Mouse (Mus musculus) limb, embryonic 10.5 days (tissue): ENCODE measurements at regions not wholly inside any gene's neighbourhood (a gene's known extent, or its start where the extent isn't known, plus 50 kb on each side); places are given as distances from the start of the nearest gene placed in this dataset.

Source experiments
- DNase-seq: peaks from one replicate; pipeline ENCODE4 v3.0.0-alpha.2; 2017; ENCODE audit warnings: low spot score
- H3K27ac ChIP-seq: fragments of 300-500 bp; sonication (generic); 2 replicates; pipeline ENCODE4 v1.5.1; 2016; ENCODE audit warnings: mild to moderate bottlenecking
- H3K27me3 ChIP-seq: fragments of 300-500 bp; sonication (generic); 2 replicates; pipeline ENCODE4 v1.6.1; 2016; ENCODE audit warnings: low read depth, mild to moderate bottlenecking; ENCODE audit not compliant: poor library complexity, severe bottlenecking
- H3K36me3 ChIP-seq: fragments of 300-500 bp; sonication (generic); 2 replicates; pipeline ENCODE4 v1.6.1; 2016; ENCODE audit warnings: mild to moderate bottlenecking, moderate library complexity
- H3K4me1 ChIP-seq: fragments of 300-500 bp; sonication (generic); 2 replicates; pipeline ENCODE4 v1.6.1; 2016
- H3K4me3 ChIP-seq: fragments of 300-500 bp; sonication (generic); 2 replicates; pipeline ENCODE4 v1.5.1; 2016; ENCODE audit warnings: mild to moderate bottlenecking, moderate library complexity
- H3K9me3 ChIP-seq: fragments of 300-500 bp; sonication (generic); replicated peaks from 2 replicates; pipeline ENCODE4 v1.6.1; 2016; ENCODE audit warnings: mild to moderate bottlenecking
- whole genome bisulfite sequencing: fragments of 180-500 bp; shearing (Covaris S2); methylation state at CpG from one replicate; pipeline ENCODE4 v1.1.7; 2016; 5-methylcytosine and 5-hydroxymethylcytosine counted together

GRCm38 (mm10) chr3:63569004-63569596, 85.4 kb upstream of the Gm34302 start:
- Histone ChIP-seq H3K9me3 (no peaks in the 10 kb centered on the region), H3K4me1 (no peaks in the 10 kb centered on the region), H3K27ac (no peak overlapping the region), H3K36me3 (no peaks in the 10 kb centered on the region), H3K4me3 (no peak overlapping the region), H3K27me3 (no peaks in the 10 kb centered on the region)
- 87% methylated on average over 7 of the region's 7 CpGs for WGBS
- DNase-seq: no peak

- no peaks in the 10 kb centered on the region for H3K36me3 ChIP-seq
- no peaks in the 10 kb centered on the region for H3K27me3 ChIP-seq
- no peak for DNase-seq
- no peaks in the 10 kb centered on the region for H3K4me1 ChIP-seq
- 86% methylated on average over 3 of the region's 3 CpGs for WGBS
- H3K27ac ChIP-seq: no peak overlapping the region
- no peak overlapping the region for H3K4me3 ChIP-seq
- no peaks in the 10 kb centered on the region for H3K9me3 ChIP-seq
Observed at GRCm38 (mm10) chr3:63567726-63568125, 84.0 kb upstream of the Gm34302 start.

DNA sequence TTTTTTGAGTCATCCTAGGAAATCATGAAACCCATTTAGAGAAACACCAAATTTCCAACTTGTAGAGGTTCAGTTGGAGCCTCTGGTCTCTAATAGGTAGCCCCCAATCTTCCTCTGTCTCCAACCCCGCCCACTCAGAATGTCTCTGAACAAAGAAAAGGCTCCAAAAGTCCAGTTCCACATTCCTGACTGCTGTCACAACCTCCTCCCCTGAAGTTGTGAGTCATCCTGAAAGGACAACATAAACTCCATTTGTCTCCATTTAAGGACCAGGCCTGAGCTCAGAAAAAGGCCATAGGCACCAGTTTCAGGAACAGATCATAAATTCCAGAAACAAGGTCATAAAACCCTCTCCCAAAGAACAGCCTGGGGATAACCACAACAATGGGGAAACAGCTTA, 79.4 kb upstream of the Gm34302 start:
- H3K27ac ChIP-seq: no peak overlapping the region
- 70% methylated on average over 1 of the region's 1 CpGs for WGBS

GRCm38 (mm10) chr3:63562532-63562931, 78.9 kb upstream of the Gm34302 start:
- peaks cover 8% of the 10 kb centered on the region for H3K4me1 ChIP-seq
- no peak overlapping the region for H3K27ac ChIP-seq
- H3K4me3 ChIP-seq: no peak overlapping the region
- H3K9me3 ChIP-seq: no peaks in the 10 kb centered on the region
- H3K36me3 ChIP-seq: no peaks in the 10 kb centered on the region
- DNase-seq: no peak
- H3K27me3 ChIP-seq: no peaks in the 10 kb centered on the region

More for the DNA sequence above, 79.4 kb upstream of the Gm34302 start:
- no peaks in the 10 kb centered on the region for H3K27me3 ChIP-seq
- no peak overlapping the region for H3K4me3 ChIP-seq
- no peaks in the 10 kb centered on the region for H3K36me3 ChIP-seq
- peaks cover 8% of the 10 kb centered on the region for H3K4me1 ChIP-seq
- H3K9me3 ChIP-seq: no peaks in the 10 kb centered on the region
- no peak for DNase-seq

DNA sequence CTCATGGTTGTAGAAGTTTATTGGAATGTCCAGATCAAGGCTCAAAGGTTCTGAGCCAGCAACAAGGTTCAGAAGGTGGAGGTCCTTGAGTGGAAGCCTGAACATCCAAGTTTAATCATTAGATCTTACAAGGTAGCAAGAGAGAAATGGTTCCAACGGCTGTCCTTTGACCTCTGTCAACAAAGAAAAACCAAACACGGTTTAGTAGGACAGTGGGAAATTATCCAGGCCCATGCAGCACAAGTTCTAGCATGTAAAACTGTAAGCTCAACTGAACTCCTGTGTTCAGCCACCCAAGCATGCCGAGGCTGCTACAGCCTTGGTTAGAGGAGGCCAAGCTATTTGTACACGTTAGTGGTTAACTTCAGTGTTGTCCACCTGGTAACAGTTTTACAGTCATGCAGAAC, 77.1 kb upstream of the Gm34302 start:
- Histone ChIP-seq H3K9me3 (no peaks in the 10 kb centered on the region), H3K4me3 (no peak overlapping the region), H3K27ac (no peak overlapping the region), H3K36me3 (no peaks in the 10 kb centered on the region), H3K27me3 (no peaks in the 10 kb centered on the region), H3K4me1 (peaks cover 8% of the 10 kb centered on the region)
- WGBS: 77% methylated on average over 4 of the region's 4 CpGs
- DNase-seq: no peak

DNA sequence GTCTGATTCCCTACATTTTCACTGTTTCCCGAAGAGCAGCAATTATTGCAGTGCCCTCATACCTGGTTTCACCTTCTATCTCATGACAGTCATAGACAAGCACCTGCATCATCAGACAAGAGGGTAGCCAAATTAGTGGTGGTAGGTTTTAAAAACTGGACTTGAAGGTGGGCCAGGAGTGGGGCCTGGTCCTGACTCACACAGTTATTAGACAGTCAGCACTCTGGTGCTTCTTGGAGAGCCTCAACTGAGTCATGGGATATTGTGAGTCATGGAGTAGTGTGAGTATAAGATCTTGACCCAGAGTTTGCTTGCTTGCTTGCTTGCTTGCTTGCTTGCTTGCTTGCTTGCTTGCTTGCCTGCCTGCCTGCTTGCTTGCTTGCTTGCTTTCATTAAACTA, 73.1 kb upstream of the Gm34302 start:
- WGBS: 89% methylated on average over 1 of the region's 1 CpGs
- H3K4me3 ChIP-seq: no peak overlapping the region
- peaks cover 26% of the 10 kb centered on the region for H3K4me1 ChIP-seq
- H3K36me3 ChIP-seq: no peaks in the 10 kb centered on the region
- no peaks in the 10 kb centered on the region for H3K9me3 ChIP-seq
- no peak for DNase-seq
- no peak overlapping the region for H3K27ac ChIP-seq
- H3K27me3 ChIP-seq: no peaks in the 10 kb centered on the region

DNA sequence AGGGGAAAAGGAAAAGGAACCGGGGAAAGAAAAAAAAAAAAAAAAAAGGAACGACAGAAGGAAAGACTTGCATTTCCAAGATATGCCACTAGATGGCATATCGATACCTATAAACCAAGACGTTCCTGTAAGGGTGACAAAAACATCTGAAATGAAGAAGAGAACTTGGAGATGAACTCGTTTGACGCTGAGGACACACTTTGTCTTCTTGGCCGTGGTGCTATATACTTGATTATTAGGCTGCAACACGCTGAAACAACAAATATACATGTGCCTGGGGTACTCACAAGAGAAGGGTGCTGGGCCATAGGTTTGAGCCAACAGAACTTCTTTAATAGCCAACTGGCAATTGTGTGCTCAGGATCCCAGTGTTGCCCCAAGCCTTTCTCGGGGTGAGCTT, 71.2 kb upstream of the Gm34302 start:
- Histone ChIP-seq H3K27ac (no peak overlapping the region), H3K36me3 (no peaks in the 10 kb centered on the region), H3K4me3 (no peak overlapping the region), H3K4me1 (peaks cover 32% of the 10 kb centered on the region), H3K27me3 (no peaks in the 10 kb centered on the region), H3K9me3 (no peaks in the 10 kb centered on the region)
- WGBS: 12% methylated on average over 9 of the region's 9 CpGs
- DNase-seq: no peak

DNA sequence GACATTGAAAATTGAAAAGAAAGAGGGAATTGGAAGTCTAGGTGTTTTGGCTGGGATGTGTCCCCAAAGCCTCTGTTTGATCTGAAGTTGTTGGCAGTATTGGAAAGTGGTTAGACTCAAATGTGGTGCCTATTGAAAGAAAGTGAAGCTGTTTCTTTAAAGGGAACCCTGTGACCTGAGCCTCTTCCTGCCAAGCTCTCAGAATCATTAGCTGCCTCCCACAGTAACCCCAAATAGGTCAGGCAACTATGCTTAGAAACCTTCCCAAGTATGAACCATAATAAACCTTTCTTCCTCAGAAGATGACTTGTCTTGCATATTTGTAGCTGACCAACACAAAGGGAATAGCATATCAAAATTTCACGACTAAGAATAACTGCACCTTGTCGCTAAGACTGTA, 69.7 kb upstream of the Gm34302 start:
- Histone ChIP-seq H3K27me3 (no peaks in the 10 kb centered on the region), H3K36me3 (no peaks in the 10 kb centered on the region), H3K27ac (no peak overlapping the region), H3K9me3 (no peaks in the 10 kb centered on the region), H3K4me3 (no peak overlapping the region), H3K4me1 (peaks cover 23% of the 10 kb centered on the region)
- no peak for DNase-seq
- WGBS: 92% methylated on average over 2 of the region's 2 CpGs

GRCm38 (mm10) chr3:63551661-63552060, 68.0 kb upstream of the Gm34302 start:
- Histone ChIP-seq H3K4me1 (peaks cover 23% of the 10 kb centered on the region), H3K27me3 (no peaks in the 10 kb centered on the region), H3K36me3 (no peaks in the 10 kb centered on the region), H3K9me3 (no peaks in the 10 kb centered on the region), H3K27ac (peak overlapping the region; percentile 70; the same call in 1 of the 2 replicates), H3K4me3 (no peak overlapping the region)
- no peak for DNase-seq
- WGBS: 60% methylated on average over 5 of the region's 5 CpGs

DNA sequence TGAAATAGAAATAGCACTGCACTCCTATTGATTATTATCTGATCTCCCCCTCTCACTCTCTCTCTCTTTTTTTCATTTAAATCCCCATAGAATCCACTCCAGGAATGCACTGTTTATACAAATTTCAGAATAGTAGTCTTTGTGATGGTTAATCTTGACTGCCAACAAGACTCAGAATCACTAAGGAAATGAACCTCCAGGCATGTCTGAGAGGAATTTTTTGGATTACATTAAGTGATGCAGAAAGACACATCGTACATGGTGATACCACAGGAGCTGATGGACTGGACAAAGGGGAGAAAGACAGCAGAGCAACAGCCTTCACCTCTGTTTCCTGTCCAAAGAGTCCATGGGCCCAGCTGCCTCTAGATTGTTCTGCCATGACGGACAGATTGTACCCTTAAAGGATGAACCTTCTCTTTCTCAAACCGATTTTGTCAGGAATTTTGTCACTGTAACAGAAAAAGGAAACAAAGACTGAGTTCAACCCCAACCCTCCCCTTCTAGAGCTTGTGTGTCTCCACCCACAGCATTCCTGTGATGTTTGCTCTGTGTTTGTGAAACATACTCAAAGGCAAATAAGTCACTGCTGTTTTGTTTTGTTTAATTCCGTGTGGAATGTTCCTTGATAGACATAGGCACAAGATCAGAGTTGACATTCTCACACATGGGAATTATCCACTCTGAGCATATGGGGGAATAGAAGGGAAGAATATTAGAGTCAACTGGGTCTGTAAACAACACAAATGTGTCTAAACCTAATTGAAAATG, 59.1 kb upstream of the Gm34302 start:
- Histone ChIP-seq H3K4me3 (no peak overlapping the region), H3K27me3 (no peaks in the 10 kb centered on the region), H3K9me3 (no peaks in the 10 kb centered on the region), H3K36me3 (no peaks in the 10 kb centered on the region), H3K4me1 (no peaks in the 10 kb centered on the region), H3K27ac (no peak overlapping the region)
- 84% methylated on average over 4 of the region's 4 CpGs for WGBS
- DNase-seq: no peak

- Histone ChIP-seq H3K4me1 (no peaks in the 10 kb centered on the region), H3K27me3 (no peaks in the 10 kb centered on the region), H3K36me3 (no peaks in the 10 kb centered on the region), H3K4me3 (no peak overlapping the region), H3K9me3 (no peaks in the 10 kb centered on the region), H3K27ac (no peak overlapping the region)
- WGBS: 76% methylated on average over 2 of the region's 2 CpGs
- DNase-seq: no peak
Observed at GRCm38 (mm10) chr3:63538881-63539280, 55.2 kb upstream of the Gm34302 start.

- DNase-seq: no peak
- Histone ChIP-seq H3K36me3 (no peaks in the 10 kb centered on the region), H3K9me3 (no peaks in the 10 kb centered on the region), H3K4me1 (no peaks in the 10 kb centered on the region), H3K4me3 (no peak overlapping the region), H3K27ac (no peak overlapping the region), H3K27me3 (no peaks in the 10 kb centered on the region)
- WGBS: 83% methylated on average over 2 of the region's 2 CpGs
Observed at GRCm38 (mm10) chr3:63534141-63534540, 50.5 kb upstream of the Gm34302 start.
